Mouse (Mus musculus) gastrocnemius, postnatal 10 days (tissue): ENCODE data around the gene Babam1. TPM values are rescaled to one million over a fixed set of nuclear protein-coding genes. Genes with fewer than 3 reads are reported as not detected.
"Not testable (repeated sequence)": the region's sequence is repeated elsewhere in the genome, so short reads cannot be mapped to it uniquely, and the experiment has no call there.

Experiments
- DNase-seq: peaks from one replicate; pipeline ENCODE4 v3.0.0; 2021; ENCODE audit warnings: mixed read lengths
- total RNA-seq, 2 experiments: library from RNA; stranded (reverse); gene quantifications; 2 replicates each; pipeline ENCODE4 v1.2.3; 2021

Gene Babam1
- total RNA-seq, 2 experiments from 2014 or later = 68.5 to 70.4 TPM

GRCm38 (mm10) chr8:71406099-71407015 lies 9.7 kb downstream of the Babam1 start:
- peak; percentile 67 for DNase-seq

GRCm38 (mm10) chr8:71407441-71407840 lies 10.8 kb downstream of the Babam1 start:
- DNase-seq = no peak

- no peak for DNase-seq
Observed at GRCm38 (mm10) chr8:71408231-71408630, 11.6 kb downstream of the Babam1 start.

GRCm38 (mm10) chr8:71411535-71412273 lies 15.0 kb downstream of the Babam1 start:
- DNase-seq = no peak

- DNase-seq = no peak
Observed at GRCm38 (mm10) chr8:71422121-71422520, 25.5 kb downstream of the Babam1 start.

GRCm38 (mm10) chr8:71432935-71433334 lies 36.3 kb downstream of the Babam1 start:
- DNase-seq = not testable (repeated sequence)

- no peak for DNase-seq
Observed at GRCm38 (mm10) chr8:71437041-71437440, 40.4 kb downstream of the Babam1 start.

- DNase-seq = peak; percentile 47
Observed at GRCm38 (mm10) chr8:71441404-71441803, 44.7 kb downstream of the Babam1 start.

- no peak for DNase-seq
Observed at GRCm38 (mm10) chr8:71445096-71445495, 48.4 kb downstream of the Babam1 start.

- no peak for DNase-seq
Observed at GRCm38 (mm10) chr8:71451337-71451736, 54.7 kb downstream of the Babam1 start.

GRCm38 (mm10) chr8:71451777-71452176 lies 55.1 kb downstream of the Babam1 start:
- DNase-seq = no peak

GRCm38 (mm10) chr8:71452669-71453068 lies 56.0 kb downstream of the Babam1 start:
- no peak for DNase-seq

Other genes starting within 250 kb of the Babam1 start
- gene Myo9b, start 124.1 kb upstream of the Babam1 start, total RNA-seq = 10 to 100 TPM; 17.6 to 25.9 TPM
- gene Haus8, start 123.9 kb upstream of the Babam1 start, total RNA-seq = 10 to 100 TPM; 10.0 to 10.3 TPM
- 100 to 1,000 TPM; 124 to 132 TPM for gene Use1, start 30.0 kb upstream of the Babam1 start, total RNA-seq
- gene Ocel1, start 25.6 kb upstream of the Babam1 start, total RNA-seq = 1 to 10 TPM; 7.4 to 8.1 TPM
- 10 to 100 TPM; 23.2 to 29.7 TPM for gene Nr2f6, start 14.9 kb upstream of the Babam1 start, total RNA-seq
- gene Ushbp1, start 1.1 kb upstream of the Babam1 start, total RNA-seq = 10 to 100 TPM; 11.7 to 18.1 TPM
- 1 to 10 TPM; 1.7 to 2.1 TPM for gene Ankle1, start 9.1 kb downstream of the Babam1 start, total RNA-seq
- 10 to 100 TPM; 36.1 to 38.9 TPM for gene Abhd8, start 66.8 kb downstream of the Babam1 start, total RNA-seq
- gene Mrpl34, start 68.1 kb downstream of the Babam1 start, total RNA-seq = 10 to 100 TPM; 34.7 to 39.7 TPM
- 10 to 100 TPM; 34.8 to 35.8 TPM for gene Dda1, start 72.3 kb downstream of the Babam1 start, total RNA-seq
- gene Ano8, start 89.1 kb downstream of the Babam1 start, total RNA-seq = 10 to 100 TPM; 16.6 to 20.1 TPM
- gene Gtpbp3, start 91.2 kb downstream of the Babam1 start, total RNA-seq = 10 to 100 TPM in 1 of 2 experiments, 1 to 10 TPM in 1; 8.8 to 12.4 TPM
- 10 to 100 TPM; 10.7 to 14.2 TPM for gene Plvap, start 114.9 kb downstream of the Babam1 start, total RNA-seq
- gene Ccdc194, start 128.8 kb downstream of the Babam1 start, total RNA-seq = 1 to 10 TPM in 1 of 2 experiments, under 1 TPM in 1; 0.21 to 2.5 TPM
- 10 to 100 TPM; 10.0 to 12.0 TPM for gene Bst2, start 140.6 kb downstream of the Babam1 start, total RNA-seq
- gene Mvb12a, start 146.1 kb downstream of the Babam1 start, total RNA-seq = 10 to 100 TPM; 21.8 to 25.5 TPM
- under 1 TPM in 1 of 2 experiments, not detected in 1; 0.14 TPM for gene Tmem221, start 162.0 kb downstream of the Babam1 start, total RNA-seq
- gene Nxnl1, start 169.7 kb downstream of the Babam1 start, total RNA-seq = under 1 TPM in 1 of 2 experiments, not detected in 1; 0.14 TPM
- gene Slc27a1, start 172.0 kb downstream of the Babam1 start, total RNA-seq = 10 to 100 TPM; 39.7 to 41.1 TPM
- gene Pgls, start 195.3 kb downstream of the Babam1 start, total RNA-seq = 10 to 100 TPM; 49.3 to 54.5 TPM
- gene Fam129c, start 200.8 kb downstream of the Babam1 start, total RNA-seq = 1 to 10 TPM in 1 of 2 experiments, under 1 TPM in 1; 0.40 to 3.3 TPM
- gene Colgalt1, start 214.1 kb downstream of the Babam1 start, total RNA-seq = 10 to 100 TPM; 43.3 to 56.1 TPM